Mouse (Mus musculus) spleen, postnatal 36 days (tissue): ENCODE data around the gene Ift27.
A peak's percentile ranks its signal among the peaks of the same experiment; 100 is the strongest.

Source experiments
- DNase-seq, 2 experiments: peaks; one replicate each; pipeline ENCODE4 v3.0.0; 2022; ENCODE audit warnings: low spot score in 2 of 2, mixed read lengths in 1 of 2

The Ift27 gene

DNA sequence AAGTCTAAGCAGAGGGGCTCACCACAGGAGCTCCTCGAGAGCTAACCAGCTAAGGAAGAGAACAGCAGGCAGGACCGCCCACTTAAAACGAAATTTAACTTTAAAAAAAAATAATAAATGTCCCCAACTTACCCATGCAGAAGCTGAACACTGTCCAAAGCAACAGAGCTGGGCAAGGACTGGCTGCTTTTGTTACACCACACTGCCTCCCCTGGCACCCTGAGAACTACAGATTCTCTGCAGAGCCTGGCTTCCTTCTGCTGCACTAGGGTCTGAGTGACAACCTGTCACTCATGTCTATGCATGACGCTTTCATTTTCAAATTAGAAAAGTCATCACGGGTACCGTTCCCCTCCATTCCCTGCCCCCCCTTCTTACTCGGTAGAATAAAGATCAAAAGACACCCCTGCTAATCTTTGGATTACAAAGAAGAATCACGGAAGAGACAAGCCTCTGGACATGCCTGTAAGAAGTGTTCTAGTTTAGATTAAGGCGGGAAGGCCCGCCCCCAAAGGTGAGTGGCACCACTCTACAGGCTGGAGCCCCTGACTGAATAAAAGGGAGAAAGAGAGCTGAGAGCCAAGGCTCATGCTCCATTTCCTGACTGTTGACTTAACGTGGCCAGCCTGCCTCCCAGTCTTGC, 1.5 kb downstream of the Ift27 start:
- peak; percentile 74 to 76 for DNase-seq

DNA sequence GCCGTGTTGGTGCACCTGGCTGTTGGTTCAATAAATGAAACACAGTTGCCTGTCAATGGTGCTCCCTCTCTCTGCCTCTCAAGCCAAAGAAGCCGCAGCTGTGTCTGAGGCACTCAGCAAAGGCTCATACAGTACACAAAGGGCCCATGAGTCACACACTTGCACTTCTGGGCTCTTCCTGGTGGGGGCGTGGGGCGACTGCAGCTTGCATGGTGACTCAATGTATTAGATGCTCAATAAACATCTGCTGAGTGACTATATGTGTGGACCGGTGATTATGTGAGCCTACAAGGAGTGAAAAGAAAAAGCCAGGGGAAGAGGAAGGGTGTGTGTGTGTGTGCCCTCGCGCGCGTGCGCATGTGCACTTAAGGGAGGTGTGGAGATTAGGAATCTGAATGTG, 2.3 kb downstream of the Ift27 start:
- peak in 1 of 2 experiments; percentile 54 for DNase-seq

- DNase-seq, result peak; percentile 88 to 89
Measured at GRCm38 (mm10) chr15:78170708-78171107, 3.2 kb downstream of the Ift27 start.

DNA sequence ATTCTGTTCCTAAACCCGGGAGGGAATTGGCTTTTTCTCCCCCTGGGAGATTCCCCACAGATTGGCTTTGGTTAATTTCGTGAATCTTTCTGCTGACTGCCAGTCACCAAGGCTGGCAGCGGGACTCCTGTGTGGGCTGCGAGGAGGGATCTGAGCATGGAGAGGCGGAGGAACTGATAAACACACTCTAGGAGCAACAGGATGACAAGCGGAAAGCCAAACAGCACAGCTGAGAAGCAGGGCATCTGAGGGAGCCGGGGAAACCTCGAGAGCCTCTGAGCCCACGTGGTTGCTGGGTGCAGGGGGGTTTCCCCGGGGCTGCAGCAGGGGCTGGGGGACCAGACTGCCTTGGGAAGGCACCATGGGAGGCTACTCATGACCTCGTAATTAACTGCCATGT, 4.3 kb downstream of the Ift27 start:
- no peak for DNase-seq

GRCm38 (mm10) chr15:78165292-78165691, 8.6 kb downstream of the Ift27 start:
- DNase-seq, result peak; percentile 88 to 89

- no peak for DNase-seq
Measured at GRCm38 (mm10) chr15:78164466-78164865, 9.4 kb downstream of the Ift27 start.

GRCm38 (mm10) chr15:78161946-78162345, 12.0 kb downstream of the Ift27 start:
- peak; percentile 66 to 67 for DNase-seq

GRCm38 (mm10) chr15:78158335-78158734, 15.6 kb downstream of the Ift27 start:
- DNase-seq, result no peak

DNA sequence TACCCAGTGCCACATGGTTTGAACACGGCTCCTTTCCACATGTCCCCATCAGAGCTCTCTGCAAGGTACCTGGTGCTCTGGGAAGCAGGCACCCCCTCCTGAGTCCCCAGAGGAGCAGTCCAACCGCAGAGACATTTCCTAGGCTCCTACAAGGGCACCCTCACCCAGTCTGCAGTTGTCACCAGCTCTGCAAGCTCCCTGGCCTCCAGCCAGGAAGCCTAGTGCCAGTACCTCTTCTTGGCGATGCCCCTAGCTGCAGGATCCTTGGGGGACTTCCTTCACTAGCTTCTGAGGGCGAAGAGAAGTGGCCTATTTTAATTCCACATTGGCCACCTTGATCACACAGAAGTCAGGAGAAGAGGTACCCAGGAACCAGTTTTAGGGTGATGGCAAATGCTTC, 16.1 kb downstream of the Ift27 start:
- DNase-seq, result no peak

GRCm38 (mm10) chr15:78157330-78157729, 16.6 kb downstream of the Ift27 start:
- no peak for DNase-seq

DNA sequence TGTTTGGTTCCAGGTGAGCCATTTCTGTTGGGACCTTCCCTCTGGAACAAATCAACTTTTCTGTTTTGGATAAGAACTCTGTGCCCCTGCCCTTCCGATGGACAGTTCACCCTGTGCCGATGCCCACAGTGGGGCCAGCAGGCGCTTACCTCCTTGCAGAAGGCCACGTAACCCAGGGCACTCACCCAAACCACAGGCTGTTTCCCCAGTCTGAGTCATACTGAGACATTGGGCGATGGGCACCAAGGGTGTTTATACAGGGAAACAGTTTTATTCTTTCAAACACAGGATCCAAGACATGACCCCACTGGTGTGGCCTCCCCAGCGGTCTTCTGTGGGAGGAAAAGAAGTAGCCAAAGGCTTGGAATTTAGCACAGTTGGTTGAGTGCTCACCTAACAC, 18.5 kb downstream of the Ift27 start:
- no peak for DNase-seq

- DNase-seq, result no peak
Measured at GRCm38 (mm10) chr15:78153045-78153775, 20.7 kb downstream of the Ift27 start.

GRCm38 (mm10) chr15:78148565-78148964, 25.3 kb downstream of the Ift27 start:
- no peak for DNase-seq

DNA sequence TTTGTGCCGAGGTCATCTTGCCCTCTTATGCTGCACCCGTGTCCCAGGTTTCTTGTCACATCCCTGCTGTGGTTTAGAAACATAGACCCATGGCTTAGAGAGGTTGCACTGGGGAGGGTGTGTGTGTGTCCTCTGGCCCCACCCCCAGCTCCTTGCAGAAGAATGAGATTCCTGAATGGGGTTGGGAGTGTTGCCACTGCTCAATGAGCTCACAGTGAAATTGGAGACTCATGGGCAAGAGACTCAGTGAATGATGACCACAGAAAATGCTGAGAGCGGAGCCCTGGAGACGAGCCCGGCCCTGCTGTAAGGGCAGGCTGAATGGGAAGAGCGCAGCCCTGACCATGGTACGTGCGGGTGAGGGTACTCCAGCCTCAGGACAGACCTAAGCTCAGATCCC, 33.7 kb downstream of the Ift27 start:
- no peak for DNase-seq

- no peak for DNase-seq
Measured at GRCm38 (mm10) chr15:78134606-78135005, 39.3 kb downstream of the Ift27 start.

DNA sequence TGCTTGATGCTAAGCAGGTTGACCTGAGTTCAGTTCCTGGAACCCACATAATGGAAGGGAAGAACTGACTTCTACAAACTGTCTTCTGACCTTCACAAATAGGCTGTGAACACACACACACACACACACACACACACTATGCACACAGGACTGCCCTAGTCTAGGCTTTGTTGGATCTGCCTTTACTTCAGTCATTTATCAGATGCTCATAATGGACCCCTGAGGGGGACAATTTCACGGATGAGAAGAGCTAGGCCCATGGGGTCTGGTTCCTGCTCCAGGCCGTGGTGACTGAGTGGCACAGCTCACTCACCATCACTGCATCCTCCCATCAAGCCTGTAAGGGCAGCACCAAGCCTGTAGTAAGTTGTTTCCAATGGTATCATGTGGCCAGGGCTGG, 40.5 kb downstream of the Ift27 start:
- DNase-seq, result no peak

DNA sequence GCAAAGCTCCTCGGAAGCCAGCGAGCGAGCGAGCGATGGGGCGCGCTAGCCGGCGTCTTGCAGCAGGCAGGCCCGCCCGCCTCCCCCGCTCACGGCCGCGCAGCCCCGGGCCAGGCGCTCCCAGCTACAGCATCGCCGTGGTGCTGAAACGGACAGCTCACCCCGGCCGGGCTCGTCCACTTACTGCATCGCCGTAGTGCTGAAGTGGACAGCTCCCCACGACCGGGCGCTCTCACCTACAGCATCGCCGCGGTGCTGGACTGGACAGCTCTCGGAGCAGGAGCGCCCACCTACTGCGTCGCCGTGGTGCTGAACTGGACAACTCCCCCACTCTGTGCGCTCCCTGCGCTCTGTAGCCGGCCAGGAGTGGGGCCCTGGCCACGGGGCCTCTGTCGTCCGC, 54.2 kb downstream of the Ift27 start, which contains the start of gene Cacng2:
Cacng2 (minus strand) TSS at position 325 of the 400 bp plus-strand sequence.
- peak; percentile 85 to 86 for DNase-seq

DNA sequence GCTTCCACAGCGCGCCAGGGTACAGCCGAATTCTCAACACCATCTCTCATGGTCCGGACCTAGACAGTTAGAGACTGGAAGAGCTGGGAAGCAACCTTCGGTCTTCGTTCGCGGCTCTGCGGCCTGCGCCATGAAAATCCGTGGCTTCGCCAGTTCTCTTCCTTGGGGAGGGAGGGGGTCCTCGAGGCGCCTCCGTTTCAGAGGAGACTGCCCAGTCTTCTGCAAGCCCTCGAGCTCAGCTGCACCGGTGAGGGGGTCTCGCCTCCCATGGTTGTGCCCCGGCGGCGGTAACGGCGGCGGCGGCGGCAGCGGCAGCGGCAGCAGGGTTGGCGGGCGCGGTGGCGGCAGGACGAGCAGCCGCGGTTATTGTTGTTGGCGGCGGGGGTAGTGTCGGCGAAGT, 54.7 kb downstream of the Ift27 start:
- DNase-seq, result no peak

DNA sequence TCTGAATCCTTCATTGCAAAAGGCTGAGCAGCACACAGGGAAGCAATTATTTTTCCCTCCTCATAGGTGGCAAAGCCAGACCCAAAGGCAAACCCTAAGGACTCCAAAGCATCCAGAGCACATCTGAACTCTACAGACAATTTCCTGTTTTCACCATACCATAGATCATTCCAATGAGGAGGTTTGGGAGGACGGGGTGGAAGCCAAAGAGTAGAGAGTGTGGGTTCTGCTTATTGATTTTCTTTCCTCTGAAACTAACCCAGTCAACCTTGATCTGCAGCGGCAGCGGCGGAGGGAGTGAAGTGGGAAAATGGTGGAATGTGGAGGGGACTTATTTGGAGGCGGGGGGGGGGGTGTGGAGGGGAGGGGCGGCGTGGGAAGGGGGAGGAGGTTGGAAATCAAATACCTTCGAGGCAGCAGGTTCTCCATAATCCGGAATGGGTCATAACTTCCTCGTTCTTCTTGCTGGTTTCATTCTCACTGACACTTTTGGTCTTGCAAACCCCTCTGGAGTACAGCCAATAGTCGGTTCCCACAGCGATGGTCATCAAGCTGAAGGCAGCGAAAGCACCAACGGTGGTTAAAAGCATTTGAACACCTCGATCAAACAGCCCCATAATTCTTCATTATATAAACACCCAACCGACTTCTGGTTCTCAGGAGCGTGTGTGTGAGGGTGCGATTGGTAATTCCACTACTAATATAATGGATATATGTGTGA, 55.5 kb downstream of the Ift27 start:
- DNase-seq, result no peak

DNA sequence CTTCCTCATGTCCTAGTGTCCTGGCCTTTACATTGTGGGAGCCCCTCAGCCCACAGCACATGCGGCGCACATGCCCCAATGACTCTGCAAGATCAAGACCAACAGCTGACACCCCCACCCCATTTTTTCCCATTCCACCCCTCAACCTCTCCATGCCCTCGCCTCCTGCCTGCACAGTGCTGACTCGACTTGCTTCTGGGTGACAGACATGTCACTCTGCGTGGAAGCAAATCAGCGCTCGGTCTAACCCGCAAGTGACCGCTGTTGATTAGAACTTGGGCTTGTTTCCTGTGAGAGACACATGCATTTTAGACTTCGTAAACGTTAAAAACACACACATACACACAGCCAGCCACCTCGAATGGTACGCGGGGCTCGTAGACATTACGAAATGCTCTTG, 56.2 kb downstream of the Ift27 start:
- no peak for DNase-seq

DNA sequence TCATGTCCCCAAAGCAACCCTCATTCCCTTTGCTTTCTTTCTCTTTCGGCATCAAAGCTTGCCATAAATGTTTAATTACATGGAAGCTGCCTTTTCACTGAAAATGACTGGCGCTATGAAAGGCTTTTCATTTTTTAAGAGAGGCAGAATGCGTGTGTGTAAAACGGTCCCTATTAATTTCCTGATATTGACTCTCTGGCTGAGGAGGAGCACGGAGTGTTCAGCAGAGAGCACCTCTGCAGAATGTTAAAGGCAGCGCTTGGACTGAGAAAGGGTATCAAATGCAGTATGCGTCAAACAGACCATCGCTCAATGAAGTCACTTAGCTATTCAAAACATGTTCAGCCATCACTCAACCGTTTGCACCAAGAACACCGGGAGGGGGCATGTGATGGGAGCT, 57.0 kb downstream of the Ift27 start:
- no peak for DNase-seq

DNA sequence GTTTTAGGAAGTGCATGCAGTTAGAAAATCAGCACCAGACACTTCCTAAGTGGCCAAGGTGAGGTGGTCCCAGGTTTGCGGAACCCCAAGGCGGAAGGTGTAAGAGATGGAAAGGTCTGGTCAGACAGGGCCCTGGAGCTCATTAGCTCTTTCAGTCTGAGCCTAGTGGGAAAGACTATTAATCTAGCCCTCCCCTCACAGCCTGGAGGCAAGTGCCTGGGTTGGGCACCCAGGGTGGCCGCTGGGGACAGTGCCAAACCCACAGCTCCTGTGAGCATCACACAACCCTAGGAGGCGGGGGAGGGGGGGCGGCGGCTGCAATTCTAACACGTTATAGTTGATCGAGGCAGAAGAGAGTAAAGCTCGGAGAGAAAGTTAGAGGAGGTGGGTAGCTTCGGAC, 57.7 kb downstream of the Ift27 start:
- DNase-seq, result no peak
